Mouse (Mus musculus) thymus, adult 2 months (tissue): Measurements from ENCODE around the gene Supt16. TPM values are rescaled to one million over a fixed set of nuclear protein-coding genes. Genes with fewer than 3 reads are reported as not detected.

ENCODE experiments used
- DNase-seq: peaks from one replicate; pipeline ENCODE4 v3.0.0; 2021
- H3K27ac ChIP-seq: fragments of 200-500 bp; 2 replicates; pipeline ENCODE4 v1.5.1; 2012; ENCODE audit warnings: low read length, control low read depth; ENCODE audit not compliant: control insufficient read depth, insufficient read depth
- H3K27me3 ChIP-seq: fragments of 200-500 bp; 2 replicates; pipeline ENCODE4 v1.6.1; 2012; ENCODE audit warnings: mild to moderate bottlenecking, low read length, moderate library complexity, mixed read lengths; ENCODE audit not compliant: control insufficient read depth, insufficient read depth
- H3K36me3 ChIP-seq: fragments of 200-500 bp; 2 replicates; pipeline ENCODE4 v1.6.1; 2012; ENCODE audit warnings: mild to moderate bottlenecking, low read length, moderate library complexity; ENCODE audit not compliant: control insufficient read depth, insufficient read depth
- H3K4me1 ChIP-seq: fragments of 200-500 bp; replicated peaks from 2 replicates; pipeline ENCODE4 v1.6.1; 2012; ENCODE audit warnings: low read length; ENCODE audit not compliant: control insufficient read depth, insufficient read depth
- H3K4me3 ChIP-seq: fragments of 200-500 bp; 2 replicates; pipeline ENCODE4 v1.5.1; 2012; ENCODE audit warnings: mild to moderate bottlenecking, low read length, control low read depth, moderate library complexity; ENCODE audit not compliant: control insufficient read depth, insufficient read depth
- CTCF ChIP-seq: fragments of 200-500 bp; IDR thresholded peaks from 2 replicates; pipeline ENCODE4 v1.5.1; 2012; ENCODE audit warnings: mild to moderate bottlenecking, control low read depth, low read length, moderate library complexity, borderline replicate concordance; ENCODE audit not compliant: control insufficient read depth, poor library complexity, insufficient read depth; ENCODE audit errors: extremely low read depth
- POLR2A ChIP-seq: fragments of 200-500 bp; IDR thresholded peaks from 2 replicates; pipeline ENCODE4 v1.6.1; 2012; ENCODE audit warnings: mild to moderate bottlenecking, low read length, control low read depth, moderate library complexity; ENCODE audit not compliant: control insufficient read depth, poor library complexity, insufficient read depth; ENCODE audit errors: extremely low read depth
- WGBS: fragments of 180-500 bp; shearing (Covaris S2); methylation state at CpG from one replicate; pipeline ENCODE4 v1.1.7; 2018; 5-methylcytosine and 5-hydroxymethylcytosine counted together
- polyA plus RNA-seq: library from polyadenylated mRNA; depleted of rRNA; stranded (reverse); fragments of >200 nt; gene quantifications from 2 replicates; pipeline ENCODE4 v1.2.3, GENCODE M21; 2012

Gene Supt16
- polyA plus RNA-seq, 1 experiment, result 19.1 TPM

GRCm38 (mm10) chr14:52152613-52153012, 44.6 kb downstream of the Supt16 start:
- Histone ChIP-seq H3K36me3 (no peaks in the 10 kb centered on the region), H3K27ac (no peak overlapping the region), H3K27me3 (no peaks in the 10 kb centered on the region), H3K4me3 (no peak overlapping the region), H3K4me1 (no peaks in the 10 kb centered on the region)
- DNase-seq, result no peak
- TF ChIP-seq CTCF (no peak), POLR2A (no peak)
- WGBS, result 81% methylated on average over 3 of the region's 3 CpGs

GRCm38 (mm10) chr14:52152179-52152578, 45.0 kb downstream of the Supt16 start:
- Histone ChIP-seq H3K27me3 (no peaks in the 10 kb centered on the region), H3K4me3 (no peak overlapping the region), H3K27ac (no peak overlapping the region), H3K36me3 (no peaks in the 10 kb centered on the region), H3K4me1 (no peaks in the 10 kb centered on the region)
- WGBS, result 90% methylated on average over 7 of the region's 7 CpGs
- TF ChIP-seq POLR2A (no peak), CTCF (no peak)
- DNase-seq, result no peak

DNA sequence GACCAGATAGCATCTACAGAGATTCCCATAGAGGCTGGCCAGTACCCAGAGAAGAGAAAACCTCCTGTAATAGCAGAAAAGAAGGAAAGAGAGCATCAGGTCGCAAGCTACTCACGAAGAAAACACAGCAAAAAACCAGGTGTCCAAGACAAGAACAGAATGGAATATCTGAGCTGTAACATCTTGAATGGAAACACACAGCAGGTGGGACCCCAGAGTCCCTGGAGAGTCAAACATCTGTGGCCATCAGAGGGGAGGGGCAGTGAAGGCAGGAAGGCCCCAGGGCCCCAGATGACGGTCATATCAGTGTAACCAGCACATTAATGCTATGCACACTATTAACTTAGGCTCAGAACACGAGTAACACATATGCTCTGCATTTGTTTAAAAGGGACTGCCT, 47.3 kb downstream of the Supt16 start:
- Histone ChIP-seq H3K27me3 (no peaks in the 10 kb centered on the region), H3K4me3 (no peak overlapping the region), H3K36me3 (no peaks in the 10 kb centered on the region), H3K27ac (no peak overlapping the region), H3K4me1 (no peaks in the 10 kb centered on the region; the same call in 1 of the 2 replicates)
- 91% methylated on average over 4 of the region's 4 CpGs for WGBS
- DNase-seq, result no peak
- no peak for TF ChIP-seq POLR2A
- no peak for TF ChIP-seq CTCF

GRCm38 (mm10) chr14:52146540-52146939, 50.7 kb downstream of the Supt16 start:
- peaks cover 10% of the 10 kb centered on the region for H3K4me1 ChIP-seq
- peak; percentile 42 for DNase-seq
- no peaks in the 10 kb centered on the region for H3K36me3 ChIP-seq
- H3K4me3 ChIP-seq, result no peak overlapping the region
- no peak overlapping the region for H3K27ac ChIP-seq
- no peaks in the 10 kb centered on the region for H3K27me3 ChIP-seq
- 78% methylated on average over 4 of the region's 4 CpGs for WGBS
- TF ChIP-seq CTCF (0 out of 2 replicates have a peak, but pooled peaks have one; percentile 7), POLR2A (no peak)

- H3K4me1 ChIP-seq, result peaks cover 26% of the 10 kb centered on the region
- DNase-seq, result no peak
- H3K36me3 ChIP-seq, result no peaks in the 10 kb centered on the region
These were observed 53.1 kb downstream of the Supt16 start for GRCm38 (mm10) chr14:52144165-52144564.

GRCm38 (mm10) chr14:52141445-52142127, 55.6 kb downstream of the Supt16 start:
- H3K36me3 ChIP-seq, result no peaks in the 10 kb centered on the region
- WGBS, result 10% methylated on average over 16 of the region's 16 CpGs
- H3K27me3 ChIP-seq, result no peaks in the 10 kb centered on the region
- no peak for DNase-seq
- TF ChIP-seq CTCF (no peak), POLR2A (no peak)
- H3K27ac ChIP-seq, result peak overlapping the region; percentile 32; the same call in 1 of the 2 replicates
- peak overlapping the region; percentile 25 for H3K4me3 ChIP-seq
- H3K4me1 ChIP-seq, result peaks cover 30% of the 10 kb centered on the region

More at GRCm38 (mm10) chr14:52144165-52144564, 53.1 kb downstream of the Supt16 start:
- H3K27me3 ChIP-seq, result no peaks in the 10 kb centered on the region
- no peak overlapping the region for H3K4me3 ChIP-seq
- no peak overlapping the region for H3K27ac ChIP-seq
- WGBS, result 26% methylated on average over 4 of the region's 4 CpGs
- TF ChIP-seq CTCF (no peak), POLR2A (no peak)
